Mouse (Mus musculus): ENCODE data around the gene Rnf113a1. TPM values are rescaled to one million over a fixed set of nuclear protein-coding genes. Genes with fewer than 3 reads are reported as not detected.
"Not testable (repeated sequence)": the region's sequence is repeated elsewhere in the genome, so short reads cannot be mapped to it uniquely, and the experiment has no call there.

Gene Rnf113a1
- polyA plus RNA-seq (2012; rRNA removed) = 1.9 and 2.7 TPM in 2 replicates

- peak; percentile 91 for DNase-seq
- no peaks in the 10 kb centered on the region; the same call in 1 of the 2 replicates for H3K4me1 ChIP-seq (ENCODE audit: control insufficient read depth, insufficient read depth, low read length)
- H3K27me3 ChIP-seq (replicated peaks; ENCODE audit: control insufficient read depth, insufficient read depth, low read length) = no peaks in the 10 kb centered on the region
- H3K27ac ChIP-seq (ENCODE audit: insufficient read depth, low read depth, low read length) = 0 out of 2 replicates have a peak within 1 kb of the TSS, but pooled peaks have one; percentile 13
- peak within 1 kb of the TSS; percentile 84 for H3K4me3 ChIP-seq (ENCODE audit: insufficient read depth, low read depth, low read length)
- WGBS = 1% methylated on average over 63 of the region's 63 CpGs
- TF ChIP-seq CTCF (conservative IDR thresholded peaks at IDR 0.05; ENCODE audit: insufficient read depth, insufficient read length, low read depth, low read length) = no peak
- TF ChIP-seq POLR2A (IDR thresholded peaks at IDR 0.05; ENCODE audit: low read depth, low read length) = no peak
- H3K36me3 ChIP-seq (ENCODE audit: control insufficient read depth, insufficient read depth, low read length) = no peaks in the 10 kb centered on the region
These were observed at the start of gene Rnf113a1, which contains the start of gene Ndufa1 for GRCm38 (mm10) chrX:37191105-37191743. TSS of gene Rnf113a1 (plus strand) at chrX:37191245. TSS of gene Ndufa1 (minus strand) at chrX:37191163.

- Histone ChIP-seq H3K27ac (ENCODE audit: insufficient read depth, low read depth, low read length) (no peak overlapping the region), H3K4me1 (ENCODE audit: control insufficient read depth, insufficient read depth, low read length) (no peaks in the 10 kb centered on the region), H3K36me3 (ENCODE audit: control insufficient read depth, insufficient read depth, low read length) (no peaks in the 10 kb centered on the region; the same call in 1 of the 2 replicates), H3K4me3 (ENCODE audit: insufficient read depth, low read depth, low read length) (no peak overlapping the region), H3K27me3 (replicated peaks; ENCODE audit: control insufficient read depth, insufficient read depth, low read length) (no peaks in the 10 kb centered on the region)
- no peak for DNase-seq
- TF ChIP-seq POLR2A (IDR thresholded peaks at IDR 0.05; ENCODE audit: low read depth, low read length) (no peak), CTCF (conservative IDR thresholded peaks at IDR 0.05; ENCODE audit: insufficient read depth, insufficient read length, low read depth, low read length) (no peak)
- WGBS = 86% methylated on average over 3 of the region's 3 CpGs
These were observed 49.3 kb upstream of the Rnf113a1 start for GRCm38 (mm10) chrX:37141732-37142131.

GRCm38 (mm10) chrX:37144498-37144897 is 46.5 kb upstream of the Rnf113a1 start:
- WGBS = 92% methylated on average over 2 of the region's 4 CpGs
- H3K27ac ChIP-seq (ENCODE audit: insufficient read depth, low read depth, low read length); H3K27me3 ChIP-seq (replicated peaks; ENCODE audit: control insufficient read depth, insufficient read depth, low read length); H3K4me1 ChIP-seq (ENCODE audit: control insufficient read depth, insufficient read depth, low read length); H3K4me3 ChIP-seq (ENCODE audit: insufficient read depth, low read depth, low read length); DNase-seq; H3K36me3 ChIP-seq (ENCODE audit: control insufficient read depth, insufficient read depth, low read length): not testable (repeated sequence)

- H3K27ac ChIP-seq (ENCODE audit: insufficient read depth, low read depth, low read length) = no peak overlapping the region
- WGBS = 78% methylated on average over 2 of the region's 2 CpGs
- no peaks in the 10 kb centered on the region for H3K27me3 ChIP-seq (replicated peaks; ENCODE audit: control insufficient read depth, insufficient read depth, low read length)
- H3K4me1 ChIP-seq (ENCODE audit: control insufficient read depth, insufficient read depth, low read length) = no peaks in the 10 kb centered on the region
- no peaks in the 10 kb centered on the region for H3K36me3 ChIP-seq (ENCODE audit: control insufficient read depth, insufficient read depth, low read length)
- no peak overlapping the region for H3K4me3 ChIP-seq (ENCODE audit: insufficient read depth, low read depth, low read length)
- TF ChIP-seq CTCF (conservative IDR thresholded peaks at IDR 0.05; ENCODE audit: insufficient read depth, insufficient read length, low read depth, low read length) (peak; percentile 38), POLR2A (IDR thresholded peaks at IDR 0.05; ENCODE audit: low read depth, low read length) (no peak)
- peak; percentile 15 for DNase-seq
These were observed 46.1 kb upstream of the Rnf113a1 start for GRCm38 (mm10) chrX:37144954-37145353.

GRCm38 (mm10) chrX:37157839-37158238 is 33.2 kb upstream of the Rnf113a1 start:
- no peaks in the 10 kb centered on the region for H3K4me1 ChIP-seq (ENCODE audit: control insufficient read depth, insufficient read depth, low read length)
- DNase-seq = no peak
- no peaks in the 10 kb centered on the region for H3K36me3 ChIP-seq (ENCODE audit: control insufficient read depth, insufficient read depth, low read length)
- 74% methylated on average over 4 of the region's 4 CpGs for WGBS
- TF ChIP-seq CTCF (conservative IDR thresholded peaks at IDR 0.05; ENCODE audit: insufficient read depth, insufficient read length, low read depth, low read length) (peak; percentile 27; the same call in 1 of the 2 replicates), POLR2A (IDR thresholded peaks at IDR 0.05; ENCODE audit: low read depth, low read length) (no peak)
- H3K4me3 ChIP-seq (ENCODE audit: insufficient read depth, low read depth, low read length) = no peak overlapping the region
- no peak overlapping the region for H3K27ac ChIP-seq (ENCODE audit: insufficient read depth, low read depth, low read length)
- H3K27me3 ChIP-seq (replicated peaks; ENCODE audit: control insufficient read depth, insufficient read depth, low read length) = no peaks in the 10 kb centered on the region

- 72% methylated on average over 10 of the region's 10 CpGs for WGBS
- Histone ChIP-seq H3K4me1 (ENCODE audit: control insufficient read depth, insufficient read depth, low read length) (no peaks in the 10 kb centered on the region), H3K36me3 (ENCODE audit: control insufficient read depth, insufficient read depth, low read length) (no peaks in the 10 kb centered on the region), H3K27ac (ENCODE audit: insufficient read depth, low read depth, low read length) (no peak overlapping the region), H3K4me3 (ENCODE audit: insufficient read depth, low read depth, low read length) (no peak overlapping the region), H3K27me3 (replicated peaks; ENCODE audit: control insufficient read depth, insufficient read depth, low read length) (no peaks in the 10 kb centered on the region)
- TF ChIP-seq POLR2A (IDR thresholded peaks at IDR 0.05; ENCODE audit: low read depth, low read length) (no peak), CTCF (conservative IDR thresholded peaks at IDR 0.05; ENCODE audit: insufficient read depth, insufficient read length, low read depth, low read length) (no peak)
- DNase-seq = no peak
These were observed 29.9 kb upstream of the Rnf113a1 start for GRCm38 (mm10) chrX:37161169-37161568.

GRCm38 (mm10) chrX:37163115-37163514 is 27.9 kb upstream of the Rnf113a1 start:
- no peak for DNase-seq
- no peaks in the 10 kb centered on the region for H3K27me3 ChIP-seq (replicated peaks; ENCODE audit: control insufficient read depth, insufficient read depth, low read length)
- TF ChIP-seq CTCF (conservative IDR thresholded peaks at IDR 0.05; ENCODE audit: insufficient read depth, insufficient read length, low read depth, low read length) = no peak
- TF ChIP-seq POLR2A (IDR thresholded peaks at IDR 0.05; ENCODE audit: low read depth, low read length) = no peak
- H3K36me3 ChIP-seq (ENCODE audit: control insufficient read depth, insufficient read depth, low read length) = no peaks in the 10 kb centered on the region
- no peak overlapping the region for H3K27ac ChIP-seq (ENCODE audit: insufficient read depth, low read depth, low read length)
- WGBS = 78% methylated on average over 18 of the region's 18 CpGs
- H3K4me1 ChIP-seq (ENCODE audit: control insufficient read depth, insufficient read depth, low read length) = no peaks in the 10 kb centered on the region
- no peak overlapping the region for H3K4me3 ChIP-seq (ENCODE audit: insufficient read depth, low read depth, low read length)
